Mouse (Mus musculus): Measurements from ENCODE around the gene Dmwd. TPM values are rescaled to one million over a fixed set of nuclear protein-coding genes. Genes with fewer than 3 reads are reported as not detected.

Gene Dmwd
- total RNA-seq, 2 experiments from 2014 or later, result 21.6 to 26.1 TPM

GRCm38 (mm10) chr7:19093174-19093521, 17.1 kb downstream of the Dmwd start:
- DNase-seq, result peak; percentile 83 to 87

GRCm38 (mm10) chr7:19093537-19094385, 17.7 kb downstream of the Dmwd start:
- DNase-seq, result peak; percentile 92 to 96
- intact Hi-C loops (cut with DNase I), result loop anchor here (2.0 kb wide), 2 partner anchors 25 kb away; partner anchors contain the start of genes Fbxo46 and Gm4969

More at GRCm38 (mm10) chr7:19093174-19093521, 17.1 kb downstream of the Dmwd start:
- intact Hi-C loops (cut with DNase I), result loop anchor here (2.0 kb wide), 1 partner anchor 24 kb away; no protein-coding TSS in a partner anchor

- no peak for DNase-seq
- intact Hi-C loops (cut with DNase I), result loop anchor here (2.0 kb wide), 1 partner anchor 24 kb away; the partner anchor contains the start of genes Fbxo46 and Gm4969
Measured at GRCm38 (mm10) chr7:19094471-19094825, 18.4 kb downstream of the Dmwd start, which contains the start of gene Six5. Six5 (plus strand) TSS chr7:19094594.

GRCm38 (mm10) chr7:19094826-19095750, 19.1 kb downstream of the Dmwd start:
- intact Hi-C loops (cut with DNase I), result loop anchor here (2.0 kb wide), 1 partner anchor 24 kb away; the partner anchor contains the start of genes Fbxo46 and Gm4969
- DNase-seq, result no peak

GRCm38 (mm10) chr7:19095751-19096110, 19.7 kb downstream of the Dmwd start:
- intact Hi-C loops (cut with DNase I), result loop anchor here (2.0 kb wide), 1 partner anchor 23 kb away; the partner anchor contains the start of genes Fbxo46 and Gm4969
- peak in 1 of 2 experiments; percentile 62 for DNase-seq

GRCm38 (mm10) chr7:19096421-19096976, 20.5 kb downstream of the Dmwd start:
- intact Hi-C loops (cut with DNase I), result no loop called here

GRCm38 (mm10) chr7:19097217-19097616, 21.2 kb downstream of the Dmwd start:
- intact Hi-C loops (cut with DNase I), result no loop called here
- no peak for DNase-seq

More at GRCm38 (mm10) chr7:19096421-19096976, 20.5 kb downstream of the Dmwd start:
- DNase-seq, result no peak

- no peak for DNase-seq
- intact Hi-C loops (cut with DNase I), result no loop called here
Measured at GRCm38 (mm10) chr7:19097863-19098262, 21.8 kb downstream of the Dmwd start.

GRCm38 (mm10) chr7:19098811-19099210, 22.8 kb downstream of the Dmwd start:
- intact Hi-C loops (cut with DNase I), result no loop called here
- DNase-seq, result no peak

GRCm38 (mm10) chr7:19100290-19100689, 24.3 kb downstream of the Dmwd start:
- intact Hi-C loops (cut with DNase I), result no loop called here

GRCm38 (mm10) chr7:19103741-19104140, 27.7 kb downstream of the Dmwd start:
- DNase-seq, result no peak
- intact Hi-C loops (cut with DNase I), result no loop called here

More at GRCm38 (mm10) chr7:19100290-19100689, 24.3 kb downstream of the Dmwd start:
- no peak for DNase-seq

- no peak for DNase-seq
- intact Hi-C loops (cut with DNase I), result no loop called here
Measured at GRCm38 (mm10) chr7:19104486-19104885, 28.5 kb downstream of the Dmwd start.

GRCm38 (mm10) chr7:19107436-19107835, 31.4 kb downstream of the Dmwd start:
- no peak for DNase-seq
- intact Hi-C loops (cut with DNase I), result no loop called here

- intact Hi-C loops (cut with DNase I), result no loop called here
- no peak for DNase-seq
Measured at GRCm38 (mm10) chr7:19109565-19109964, 33.5 kb downstream of the Dmwd start.

- DNase-seq, result no peak
- intact Hi-C loops (cut with DNase I), result loop anchor here (2.0 kb wide), 1 partner anchor 23 kb away; the partner anchor contains the start of gene Six5
Measured at GRCm38 (mm10) chr7:19118028-19118771, 42.2 kb downstream of the Dmwd start, which contains the start of gene Gm4969. Gm4969 (minus strand) TSS chr7:19118368.

- intact Hi-C loops (cut with DNase I), result loop anchor here (2.0 kb wide), 1 partner anchor 24 kb away; the partner anchor contains the start of gene Six5
- DNase-seq, result no peak
Measured at GRCm38 (mm10) chr7:19119083-19119482, 43.1 kb downstream of the Dmwd start.

- peak; percentile 78 to 88 for DNase-seq
- intact Hi-C loops (cut with DNase I), result loop anchor here (2.0 kb wide), 1 partner anchor 25 kb away; the partner anchor contains the start of gene Six5
Measured at GRCm38 (mm10) chr7:19119631-19120429, 43.8 kb downstream of the Dmwd start, which contains the start of gene Fbxo46. Fbxo46 (plus strand) TSS chr7:19119859.

- intact Hi-C loops (cut with DNase I), result no loop called here
- DNase-seq, result no peak
Measured at GRCm38 (mm10) chr7:19121686-19122085, 45.7 kb downstream of the Dmwd start.

Measured in gastrocnemius, postnatal 36 days (tissue).